Mouse (Mus musculus): ENCODE measurements around the gene Wipi1.
"Not testable (repeated sequence)": the region's sequence is repeated elsewhere in the genome, so short reads cannot be mapped to it uniquely, and the experiment has no call there.

Wipi1 gene

DNA sequence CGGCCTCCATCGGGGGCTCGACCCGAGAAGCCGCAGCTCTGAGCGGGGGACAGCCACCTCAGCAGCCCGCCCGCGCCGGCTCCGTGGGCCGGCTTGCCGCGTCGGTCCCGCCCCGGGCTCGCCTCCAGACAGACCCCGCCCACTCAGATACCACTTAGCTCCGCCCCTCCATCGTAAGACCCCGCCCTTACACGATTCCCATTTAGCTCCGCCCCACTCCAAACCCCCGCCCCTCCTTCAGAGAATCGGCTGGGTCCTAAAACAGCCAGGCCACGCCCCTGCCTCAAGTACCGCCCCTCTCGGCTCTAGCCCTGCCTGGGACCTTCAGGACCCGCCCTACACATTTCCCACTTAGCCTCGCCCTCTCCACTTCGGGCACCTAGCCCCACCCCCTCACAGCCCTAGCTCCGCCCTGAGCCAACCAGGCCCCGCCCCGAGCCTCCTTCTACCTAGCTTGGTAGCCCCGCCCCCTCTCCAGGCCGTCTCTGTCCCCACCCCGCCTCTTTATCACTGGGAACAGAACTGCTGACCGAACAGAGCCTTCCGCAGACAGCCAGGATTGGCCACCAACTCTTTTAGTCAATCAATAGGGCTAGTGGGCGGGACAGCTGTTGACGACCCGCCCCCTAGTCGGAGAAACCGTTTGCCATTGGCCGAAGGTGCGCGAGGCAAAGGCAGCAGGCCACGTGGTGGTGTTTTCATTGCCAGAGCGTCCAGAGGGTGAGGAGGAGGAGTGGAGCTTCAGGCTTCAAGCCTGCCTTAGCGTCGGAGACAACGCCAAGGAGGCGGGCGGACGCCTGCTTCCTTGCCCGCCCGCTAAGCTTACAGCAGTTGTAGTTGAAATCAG, at the start of gene Wipi1:
Gene Wipi1 (minus strand): TSS at position 665 of the 847 bp plus-strand sequence.
- DNase-seq (ENCODE audit: low spot score in 2 of 2): peak; percentile 96 to 97

- DNase-seq (ENCODE audit: low spot score in 2 of 2): not testable (repeated sequence)
Measured at GRCm38 (mm10) chr11:109660526-109660925, 48.8 kb upstream of the Wipi1 start.

DNA sequence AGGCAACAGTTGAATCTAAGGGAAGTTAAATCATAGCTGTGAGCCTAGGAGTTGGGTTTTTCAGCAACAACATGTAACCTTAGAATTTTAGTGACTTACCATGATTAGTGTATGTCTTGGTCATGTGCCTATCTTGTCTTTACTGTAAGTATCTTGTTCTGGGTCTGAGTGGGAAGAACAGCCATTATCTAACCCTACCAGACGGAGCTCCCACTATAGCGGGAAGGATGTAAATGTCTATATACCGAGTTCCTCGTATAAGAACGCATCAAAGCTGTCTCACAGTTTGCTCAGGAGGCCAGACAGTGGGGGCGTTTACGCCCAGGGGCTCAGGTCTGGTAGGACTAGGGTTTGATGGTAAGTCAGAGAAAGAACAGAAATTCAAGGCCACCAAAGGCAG, 44.5 kb upstream of the Wipi1 start:
- DNase-seq (ENCODE audit: low spot score in 2 of 2): no peak

- no peak for DNase-seq (ENCODE audit: low spot score in 2 of 2)
Measured at GRCm38 (mm10) chr11:109654581-109654980, 42.8 kb upstream of the Wipi1 start.

- DNase-seq (ENCODE audit: low spot score in 2 of 2): no peak
Measured at GRCm38 (mm10) chr11:109653201-109653600, 41.4 kb upstream of the Wipi1 start.

DNA sequence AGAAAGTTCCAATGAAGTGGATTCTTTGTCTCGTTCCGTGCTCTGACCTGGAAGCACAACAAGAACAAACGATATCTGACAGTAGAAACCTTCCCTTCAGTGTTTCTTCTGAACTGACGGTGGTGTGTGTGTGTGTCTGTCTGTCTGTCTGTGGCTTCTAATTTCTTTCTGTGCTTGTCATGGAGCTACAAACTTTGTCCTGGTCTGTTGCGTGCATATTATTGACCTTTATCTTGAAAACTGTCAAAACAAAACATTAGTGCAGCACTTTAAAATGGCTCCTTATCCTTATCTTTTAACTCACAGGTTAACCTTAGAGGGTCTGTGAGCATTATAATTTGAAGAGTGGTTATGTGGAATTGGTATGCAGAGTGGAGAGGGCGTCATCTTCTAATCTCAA, 40.7 kb upstream of the Wipi1 start:
- DNase-seq (ENCODE audit: low spot score in 2 of 2): no peak

GRCm38 (mm10) chr11:109651566-109652024, 39.8 kb upstream of the Wipi1 start:
- peak in 1 of 2 experiments; percentile 15 for DNase-seq (ENCODE audit: low spot score in 2 of 2)

GRCm38 (mm10) chr11:109650788-109651565, 39.2 kb upstream of the Wipi1 start:
- DNase-seq (ENCODE audit: low spot score in 2 of 2): peak; percentile 88 to 91

DNA sequence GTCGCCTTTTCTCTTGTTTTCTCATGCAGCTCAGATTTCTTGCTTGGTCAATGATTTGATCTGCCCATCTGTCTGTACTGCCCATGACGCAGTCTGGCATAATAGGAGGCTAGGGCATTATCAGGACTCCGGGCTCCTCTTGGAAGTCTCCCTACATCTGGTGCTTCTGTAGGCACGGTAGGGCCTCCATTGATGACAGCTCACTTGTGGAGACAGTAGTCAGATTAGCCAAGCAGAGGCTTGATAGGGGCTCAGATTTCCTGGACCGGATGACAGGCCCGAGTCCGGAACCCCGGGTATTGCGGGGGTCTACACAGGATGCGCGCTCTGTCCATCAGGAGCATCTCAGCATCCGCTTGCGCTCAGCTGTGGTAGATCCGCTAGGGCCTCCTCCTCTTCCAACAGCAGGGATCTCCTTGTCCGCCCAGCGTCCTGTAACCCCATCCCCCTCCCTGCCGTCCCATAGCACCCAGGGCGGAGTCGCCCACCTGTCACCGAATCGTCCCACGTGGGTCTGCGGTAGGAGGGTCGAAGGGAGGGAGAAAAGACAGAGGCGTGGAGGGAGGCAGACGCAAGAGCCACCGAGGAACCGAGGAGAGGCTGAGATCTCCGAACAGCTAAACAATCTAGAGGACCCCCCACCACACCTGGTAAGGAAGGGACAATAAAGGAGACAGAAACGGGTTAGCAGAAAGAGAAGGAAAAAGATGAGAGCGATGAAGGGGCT, 38.4 kb upstream of the Wipi1 start:
- peak; percentile 57 to 58 for DNase-seq (ENCODE audit: low spot score in 2 of 2)

DNA sequence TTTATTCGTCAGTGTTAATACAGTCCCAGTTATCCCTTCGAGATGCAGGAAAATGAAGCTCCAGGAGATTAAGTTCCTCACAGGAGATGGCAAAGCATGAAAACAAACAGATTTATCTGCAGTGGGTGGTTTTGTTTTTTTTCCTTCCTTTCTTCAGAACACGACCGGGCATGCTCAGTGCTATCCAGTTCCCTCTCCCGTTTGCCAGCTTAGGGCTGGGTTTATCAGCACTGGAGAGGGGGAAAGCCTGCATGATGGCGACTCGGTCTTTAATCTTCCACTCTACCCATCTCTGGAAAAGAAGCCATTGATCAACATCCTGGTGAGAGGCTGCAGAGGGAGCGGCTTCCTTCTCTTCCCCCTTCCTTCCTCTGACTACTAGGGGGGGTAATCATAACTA, 37.4 kb upstream of the Wipi1 start, which contains the start of gene Prkar1a:
Gene Prkar1a (plus strand): TSS at position 200 of the 400 bp plus-strand sequence.
- no peak for DNase-seq (ENCODE audit: low spot score in 2 of 2)

- DNase-seq (ENCODE audit: low spot score in 2 of 2): no peak
Measured at GRCm38 (mm10) chr11:109648510-109648909, 36.7 kb upstream of the Wipi1 start.

GRCm38 (mm10) chr11:109641498-109642222, 29.9 kb upstream of the Wipi1 start:
- DNase-seq (ENCODE audit: low spot score in 2 of 2): peak in 1 of 2 experiments; percentile 11

DNA sequence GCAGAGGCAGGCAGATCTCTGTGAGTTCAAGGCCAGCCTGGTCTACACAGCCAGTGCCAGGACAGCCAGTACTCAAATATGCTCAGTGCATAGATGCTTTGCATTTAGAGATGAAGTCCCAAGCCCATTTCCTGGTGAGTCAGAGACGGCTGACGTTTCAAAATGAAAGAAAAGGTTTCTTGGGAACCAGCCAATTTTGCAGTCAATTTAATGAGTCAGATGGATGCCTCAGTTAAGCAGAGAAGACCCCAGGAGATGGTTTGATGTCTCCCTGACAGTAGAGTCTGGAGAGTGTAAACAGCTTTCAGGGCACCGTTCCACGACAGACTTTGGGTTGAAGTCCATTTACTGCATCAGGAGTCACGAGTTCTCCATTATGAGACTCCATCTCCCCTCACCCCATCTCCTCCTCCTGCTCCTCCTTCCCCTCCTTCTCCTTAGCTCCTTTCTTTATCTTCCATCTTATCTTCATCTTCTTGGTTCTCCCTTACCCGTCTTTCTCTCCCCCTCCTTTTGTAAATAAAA, 24.2 kb upstream of the Wipi1 start:
- DNase-seq (ENCODE audit: low spot score in 2 of 2): no peak

DNA sequence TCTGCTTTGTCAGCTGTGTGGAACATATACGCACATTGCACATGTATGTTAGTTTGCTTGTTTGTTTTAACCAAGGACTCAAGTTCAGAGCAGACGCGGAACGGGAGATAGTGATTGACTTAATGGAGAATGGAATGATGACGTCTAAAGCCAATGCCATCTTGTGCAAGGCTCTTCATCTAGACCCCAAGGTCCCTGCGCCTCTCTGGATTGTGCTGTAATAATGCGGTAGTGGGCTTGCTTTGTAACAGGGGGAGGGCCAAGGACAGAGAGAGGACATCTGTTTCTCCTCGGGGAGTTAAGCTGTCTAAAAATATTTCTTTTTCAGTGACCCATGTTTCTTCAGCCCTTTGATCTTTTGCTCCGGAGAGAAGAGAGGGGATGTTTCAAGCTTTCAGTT, 23.2 kb upstream of the Wipi1 start:
- no peak for DNase-seq (ENCODE audit: low spot score in 2 of 2)

DNA sequence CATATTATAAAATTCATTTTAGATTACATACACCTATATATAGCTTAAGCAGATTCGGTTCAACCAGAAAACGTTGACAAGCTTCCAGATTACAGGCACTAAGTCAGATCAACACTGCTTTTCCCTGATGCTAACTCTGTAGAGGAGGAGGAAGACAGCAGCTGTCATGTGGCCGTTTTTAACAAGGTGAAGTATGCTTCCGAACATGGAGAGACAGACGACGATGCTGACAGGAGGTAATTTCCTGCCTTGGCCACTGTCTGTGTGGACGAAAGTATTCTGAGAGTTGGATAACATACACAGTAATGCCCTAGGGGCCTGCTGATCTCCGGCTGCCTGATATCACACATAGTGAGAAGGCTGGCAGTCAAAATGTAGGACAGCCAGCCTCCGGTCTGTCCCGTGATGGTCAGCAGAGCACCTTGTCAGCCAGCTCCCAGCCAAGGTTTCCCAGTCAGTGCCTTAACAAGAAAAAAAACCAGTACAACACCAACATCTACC, 17.3 kb upstream of the Wipi1 start:
- no peak for DNase-seq (ENCODE audit: low spot score in 2 of 2)

GRCm38 (mm10) chr11:109628099-109628498, 16.3 kb upstream of the Wipi1 start:
- DNase-seq (ENCODE audit: low spot score in 2 of 2): no peak

DNA sequence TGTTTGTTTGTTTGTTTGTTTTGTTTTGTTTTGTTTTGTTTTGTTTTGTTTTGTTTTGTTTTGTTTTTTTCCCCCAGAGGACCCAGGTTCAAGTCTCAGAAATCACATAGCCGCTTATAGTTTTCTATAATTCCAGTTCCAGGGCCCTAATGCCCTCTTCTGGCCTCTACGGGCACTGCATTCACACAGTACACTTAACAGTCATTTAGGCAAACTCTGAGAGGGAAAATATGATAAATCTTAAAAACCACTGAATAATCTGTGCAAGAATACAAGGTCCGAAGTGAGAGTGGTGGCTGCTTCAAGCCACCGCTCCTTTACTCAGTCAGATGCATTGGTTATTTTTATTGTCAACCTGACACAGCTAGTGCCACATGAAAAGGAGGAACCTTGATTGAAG, 15.9 kb upstream of the Wipi1 start:
- no peak for DNase-seq (ENCODE audit: low spot score in 2 of 2)

DNA sequence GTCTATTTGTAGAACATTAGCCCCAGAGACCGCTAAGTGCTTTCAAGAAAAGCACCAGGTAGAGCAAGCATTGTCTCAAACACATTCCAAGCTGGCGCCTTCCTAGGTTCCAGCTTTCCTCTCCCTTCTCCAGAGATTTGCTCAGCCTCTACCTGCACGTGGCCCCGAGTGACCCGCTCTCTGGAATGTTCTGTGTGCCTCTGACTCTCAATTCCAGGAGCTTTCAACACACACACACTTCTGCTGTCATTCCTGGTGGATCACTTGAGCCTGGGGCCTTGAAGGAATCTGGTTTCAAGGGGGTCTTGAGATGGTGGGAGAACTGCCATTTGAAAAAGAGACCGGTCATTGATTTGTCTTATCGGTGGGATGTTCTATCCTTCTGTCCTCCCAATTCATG, 11.5 kb upstream of the Wipi1 start:
- no peak for DNase-seq (ENCODE audit: low spot score in 2 of 2)

- DNase-seq (ENCODE audit: low spot score in 2 of 2): no peak
Measured at GRCm38 (mm10) chr11:109622518-109623037, 10.8 kb upstream of the Wipi1 start.

- no peak for DNase-seq (ENCODE audit: low spot score in 2 of 2)
Measured at GRCm38 (mm10) chr11:109621183-109621582, 9.4 kb upstream of the Wipi1 start.

- no peak for DNase-seq (ENCODE audit: low spot score in 2 of 2)
Measured at GRCm38 (mm10) chr11:109620356-109620755, 8.6 kb upstream of the Wipi1 start.
